Mouse (Mus musculus) heart, adult 10 weeks (tissue): ENCODE results near the gene Mxra7. TPM values are rescaled to one million over a fixed set of nuclear protein-coding genes. Genes with fewer than 3 reads are reported as not detected.

Experiments used
- polyA plus RNA-seq: library from polyadenylated mRNA; stranded (reverse); fragments of 350-450 nt; fragmentation: Illumina TruSeq; extraction: RNeasy Lipid Tissue Mini Kit (QIAGEN cat#74804); gene quantifications from one replicate; pipeline ENCODE4 v1.2.3, GENCODE M21; 2014; ENCODE audit warnings: low read depth, low replicate concordance

The Mxra7 gene
- polyA plus RNA-seq, result 16.1 TPM

GRCm38 (mm10) chr11:116827534-116828165 lies at the start of gene Mxra7:
Gene Mxra7 (minus strand): TSS chr11:116828046.

DNA sequence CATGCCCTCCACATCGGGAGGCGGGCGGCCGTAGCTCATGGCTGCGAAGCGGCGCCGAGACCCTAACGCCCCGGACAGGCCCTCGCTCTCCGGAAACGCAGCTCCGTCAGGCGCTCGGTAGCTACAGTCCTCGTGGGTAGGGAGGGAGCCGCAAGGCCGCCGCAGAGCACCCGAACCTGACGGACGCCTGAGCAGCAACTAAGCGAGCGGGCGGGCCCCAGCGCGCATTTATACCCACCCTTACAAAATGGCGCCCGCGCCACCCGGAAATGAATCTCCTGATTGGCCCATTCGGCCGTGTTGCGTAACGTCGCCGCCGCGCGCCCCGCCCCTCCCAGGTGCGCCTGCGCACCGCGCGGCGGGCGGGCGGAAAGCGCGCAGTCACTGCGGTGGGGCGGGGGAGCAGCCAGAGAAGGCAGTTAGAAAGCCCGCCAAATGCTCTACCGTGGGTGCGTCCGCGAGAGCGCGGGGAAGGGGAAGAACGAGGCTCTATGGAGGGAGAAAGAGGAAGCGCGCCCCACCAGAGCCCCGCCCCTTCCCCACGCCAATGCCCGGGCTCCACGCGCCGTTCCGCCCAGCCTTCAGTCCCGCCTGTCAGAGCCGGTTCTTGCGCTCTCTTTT lies 25.2 kb upstream of the Mxra7 start, which contains the start of gene Srsf2:
Gene Srsf2 (minus strand): TSS at position 204 of the 621 bp plus-strand sequence.

GRCm38 (mm10) chr11:116852291-116852890 lies 24.5 kb upstream of the Mxra7 start, which contains the start of gene Mfsd11:
Gene Mfsd11 (plus strand): TSS chr11:116852440.

DNA sequence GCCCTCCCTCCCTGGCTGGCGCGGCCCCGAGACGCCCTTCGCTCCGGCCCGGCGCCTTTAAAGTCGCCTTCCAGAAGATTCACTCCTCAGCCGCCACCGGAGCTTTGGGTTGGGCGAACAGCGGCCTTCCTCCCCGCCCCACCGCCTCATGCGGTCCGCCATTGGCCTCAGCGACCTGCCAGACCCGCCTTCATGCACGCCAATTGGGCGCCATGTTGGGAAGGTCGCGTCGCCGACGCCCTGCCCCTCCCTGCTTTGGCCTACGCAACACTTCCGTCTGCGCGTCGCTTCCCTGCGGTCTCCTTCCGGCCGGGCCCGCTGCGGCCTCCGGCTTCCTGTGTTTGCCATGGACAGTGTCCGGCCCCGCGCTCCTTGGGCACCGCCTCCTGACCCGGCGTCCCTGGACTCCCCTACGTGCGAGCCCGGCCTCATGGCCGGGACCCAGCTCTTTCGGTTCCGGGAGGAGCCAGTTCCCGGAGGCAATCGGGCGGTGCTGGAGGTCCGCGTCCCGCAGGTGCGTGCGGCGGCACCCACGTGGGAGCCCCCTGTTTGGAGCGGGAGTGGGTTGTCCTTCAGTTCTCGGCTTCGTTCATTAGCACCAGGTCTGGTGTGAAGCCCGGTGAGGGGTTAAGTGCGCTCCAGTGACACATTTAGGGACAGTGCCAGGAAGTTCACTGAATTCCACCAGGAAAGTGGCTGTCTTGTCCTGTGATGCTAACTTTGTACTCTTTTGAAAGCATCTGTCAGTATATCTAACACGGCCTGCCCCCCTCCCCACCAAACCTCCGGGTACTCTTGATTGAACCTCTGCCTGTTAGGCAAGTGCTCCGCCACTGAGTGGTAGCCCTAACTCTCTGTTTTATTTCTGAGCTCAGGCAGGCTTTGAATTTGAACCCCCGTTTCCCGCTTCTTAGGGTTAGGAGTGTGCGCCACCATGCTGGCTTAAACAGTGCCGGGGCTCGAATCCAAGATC lies 15.7 kb upstream of the Mxra7 start, which contains the start of the genes Mettl23 and Jmjd6:
Gene Mettl23 (plus strand): TSS at position 18 of the 973 bp plus-strand sequence.
Gene Jmjd6 (minus strand): TSS at position 189 of the 973 bp plus-strand sequence.

DNA sequence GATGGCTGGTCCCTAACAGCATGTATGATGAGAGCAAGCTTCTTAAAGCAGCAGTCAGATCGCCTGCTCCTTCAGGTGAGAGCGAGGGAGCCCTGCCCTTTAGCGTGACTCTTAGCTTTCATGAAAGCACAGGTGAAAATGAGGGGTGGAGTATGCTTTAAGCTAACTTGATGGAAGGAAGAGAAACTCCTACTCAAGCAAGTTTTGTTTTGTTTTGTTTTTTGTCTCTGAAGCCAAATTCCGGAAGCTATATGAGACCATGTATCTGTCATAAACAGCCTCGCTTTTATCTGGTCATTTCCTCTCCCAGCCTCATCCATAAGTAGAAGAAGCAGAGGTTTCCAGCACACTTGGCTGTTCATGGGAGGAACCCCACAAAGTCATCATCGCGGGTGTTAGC lies 52.4 kb downstream of the Mxra7 start, which contains the start of gene St6galnac1:
Gene St6galnac1 (minus strand): TSS at position 101 of the 400 bp plus-strand sequence.

Other genes starting within 250 kb of the Mxra7 start
- 19.6 TPM for gene Ube2o, start 246.6 kb downstream of the Mxra7 start, polyA plus RNA-seq
- not detected for gene Aanat, start 241.6 kb downstream of the Mxra7 start, polyA plus RNA-seq
- gene Rhbdf2, start 201.0 kb downstream of the Mxra7 start, polyA plus RNA-seq, result 9.1 TPM
- gene Prcd, start 174.5 kb downstream of the Mxra7 start, polyA plus RNA-seq, result 1.2 TPM
- gene Cygb, start 173.7 kb downstream of the Mxra7 start, polyA plus RNA-seq, result 42.8 TPM
- gene St6galnac1, start 52.5 kb downstream of the Mxra7 start, polyA plus RNA-seq, result not detected
- 49.2 TPM for gene Mettl23, start 15.2 kb upstream of the Mxra7 start, polyA plus RNA-seq
- gene Jmjd6, start 15.4 kb upstream of the Mxra7 start, polyA plus RNA-seq, result 47.9 TPM
- gene Mfsd11, start 24.4 kb upstream of the Mxra7 start, polyA plus RNA-seq, result 22.6 TPM
- gene Srsf2, start 25.0 kb upstream of the Mxra7 start, polyA plus RNA-seq, result 164 TPM
- 0.16 TPM for gene Mgat5b, start 90.8 kb upstream of the Mxra7 start, polyA plus RNA-seq